Mouse (Mus musculus) embryonic fibroblast, embryonic 13.5 days (primary cell): ENCODE data around the gene S100a9. TPM values are rescaled to one million over a fixed set of nuclear protein-coding genes. Genes with fewer than 3 reads are reported as not detected.

Experiments
- H3K27ac ChIP-seq: 2 replicates; pipeline ENCODE4 v1.5.1; 2012; ENCODE audit warnings: low read length, control low read depth, inconsistent platforms; ENCODE audit not compliant: insufficient read depth
- H3K4me1 ChIP-seq: 2 replicates; pipeline ENCODE4 v1.6.1; 2011; ENCODE audit warnings: low read length; ENCODE audit not compliant: control insufficient read depth, insufficient read depth
- H3K4me3 ChIP-seq: 2 replicates; pipeline ENCODE4 v1.5.1; 2011; ENCODE audit warnings: mild to moderate bottlenecking, control low read depth, low read length; ENCODE audit not compliant: insufficient read depth
- CTCF ChIP-seq: IDR thresholded peaks from 2 replicates; pipeline ENCODE4 v1.5.1; 2011; ENCODE audit warnings: mild to moderate bottlenecking, control low read depth, low read length, moderate library complexity, borderline replicate concordance; ENCODE audit not compliant: insufficient read depth
- POLR2A ChIP-seq: IDR thresholded peaks from 2 replicates; pipeline ENCODE4 v1.6.1; 2011; ENCODE audit warnings: low read depth, mild to moderate bottlenecking, control low read depth, low read length, moderate library complexity
- polyA plus RNA-seq: library from polyadenylated mRNA; stranded (reverse); fragments of >200 nt; gene quantifications from 2 replicates; pipeline ENCODE4 v1.2.4, GENCODE M21; 2011; ENCODE audit warnings: low read depth; ENCODE audit not compliant: missing spikeins, insufficient read length

S100a9 gene
- polyA plus RNA-seq, 1 experiment: not detected

GRCm38 (mm10) chr3:90664219-90664618, 31.3 kb downstream of the S100a9 start:
- no peak overlapping the region for H3K4me3 ChIP-seq
- H3K27ac ChIP-seq: no peak overlapping the region
- no peaks in the 10 kb centered on the region for H3K4me1 ChIP-seq
- TF ChIP-seq CTCF (no peak), POLR2A (no peak)

DNA sequence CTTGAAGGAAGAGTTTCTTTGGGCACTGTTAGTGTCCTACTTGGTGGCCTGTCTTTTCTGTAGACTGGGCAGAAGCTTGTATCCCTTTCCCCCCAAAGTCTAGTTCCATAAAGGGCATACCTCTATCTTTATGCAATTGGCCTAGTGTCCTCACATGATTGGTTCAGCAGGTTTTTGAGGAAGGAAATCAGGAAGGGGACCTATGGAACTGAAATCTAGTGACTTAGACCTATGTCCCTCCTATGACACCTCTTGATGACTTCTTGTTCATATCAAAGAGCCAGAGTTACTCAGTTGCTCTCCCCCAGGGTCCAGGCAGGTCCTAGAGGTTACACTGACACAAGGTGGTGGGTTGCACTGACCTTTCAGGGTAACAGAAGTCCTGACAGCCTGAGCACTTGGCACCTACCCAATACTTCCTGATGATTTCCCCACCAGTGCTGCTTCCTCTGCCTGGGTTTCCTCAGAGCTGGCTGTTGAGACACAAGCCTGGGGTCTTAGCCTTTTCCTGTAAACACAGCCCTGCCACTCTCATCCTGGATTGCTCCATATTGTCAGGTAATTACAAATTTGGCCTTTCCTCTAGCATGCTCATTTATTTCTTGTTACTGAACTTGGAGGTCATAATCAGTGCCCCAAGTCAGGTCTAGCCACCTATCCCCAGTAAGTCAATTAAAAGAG, 36.0 kb downstream of the S100a9 start:
- Histone ChIP-seq H3K4me3 (no peak overlapping the region), H3K4me1 (0 out of 2 replicates have a peak, but pooled peaks cover 6% of the 10 kb centered on the region), H3K27ac (no peak overlapping the region)
- TF ChIP-seq CTCF (no peak), POLR2A (no peak)

DNA sequence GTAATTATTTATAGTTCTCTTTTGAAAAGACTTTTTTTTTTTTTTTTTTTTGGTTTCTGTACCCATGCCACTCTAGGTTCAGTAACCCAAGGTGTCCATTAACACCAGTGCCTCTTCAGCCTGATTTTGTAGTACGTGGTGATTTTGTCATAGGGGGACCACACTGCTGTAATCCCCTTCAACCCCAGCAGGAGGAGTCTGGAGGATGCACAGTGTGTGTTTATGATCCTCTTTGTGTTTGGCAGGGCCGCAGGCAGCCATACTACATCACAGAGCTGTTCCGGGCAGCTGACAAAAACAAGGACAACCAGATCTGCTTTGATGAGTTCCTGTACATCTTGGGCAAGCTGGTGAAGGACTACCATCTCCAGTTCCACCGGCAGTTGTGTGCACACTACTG, 38.1 kb downstream of the S100a9 start:
- Histone ChIP-seq H3K4me1 (peaks cover 9% of the 10 kb centered on the region; the same call in 1 of the 2 replicates), H3K4me3 (no peak overlapping the region), H3K27ac (no peak overlapping the region)
- TF ChIP-seq POLR2A (no peak), CTCF (no peak)

- Histone ChIP-seq H3K4me1 (peaks cover 5% of the 10 kb centered on the region; the same call in 1 of the 2 replicates), H3K4me3 (no peak within 1 kb of the TSS), H3K27ac (no peak within 1 kb of the TSS)
- no peak for TF ChIP-seq POLR2A
- TF ChIP-seq CTCF: no peak
Measured at GRCm38 (mm10) chr3:90653717-90654116, 41.8 kb downstream of the S100a9 start, which contains the start of gene S100a7a. S100a7a (plus strand) TSS chr3:90654017.

DNA sequence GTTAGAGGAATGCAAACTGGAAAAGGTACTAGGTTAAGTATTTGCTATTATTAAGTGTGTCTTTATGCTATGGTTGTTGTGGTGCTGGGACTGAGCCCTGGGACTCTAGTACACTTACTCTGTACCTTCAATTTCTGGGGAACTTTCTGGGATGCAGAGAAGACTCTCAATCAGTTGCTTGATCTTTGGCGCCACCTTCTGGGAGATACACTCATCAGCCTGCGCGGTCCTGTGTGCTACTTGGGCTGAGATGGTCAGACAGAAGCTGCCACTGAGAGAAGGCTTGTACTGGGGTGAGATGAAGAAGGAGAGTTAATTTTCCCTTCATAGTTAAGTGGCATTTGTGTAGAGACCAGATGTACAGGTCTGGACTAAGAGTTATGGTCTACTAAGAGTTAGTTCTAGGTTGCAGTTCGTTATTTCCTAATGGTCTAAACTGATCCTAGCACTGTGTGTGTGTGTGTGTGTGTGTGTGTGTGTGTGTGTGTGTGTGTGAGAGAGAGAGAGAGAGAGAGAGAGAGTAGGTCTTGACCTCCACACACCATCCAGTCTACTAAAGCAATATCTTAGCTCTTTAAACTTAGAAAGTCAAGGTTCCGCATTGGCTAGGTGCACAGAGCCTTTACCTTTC, 42.5 kb downstream of the S100a9 start:
- TF ChIP-seq POLR2A (no peak), CTCF (peak; percentile 62; the same call in 1 of the 2 replicates)

GRCm38 (mm10) chr3:90649832-90650231, 45.7 kb downstream of the S100a9 start:
- no peak overlapping the region for H3K27ac ChIP-seq
- H3K4me1 ChIP-seq: peaks cover 3% of the 10 kb centered on the region; the same call in 1 of the 2 replicates
- H3K4me3 ChIP-seq: no peak overlapping the region
- TF ChIP-seq CTCF (no peak), POLR2A (no peak)

More for the DNA sequence above, 42.5 kb downstream of the S100a9 start:
- Histone ChIP-seq H3K4me1 (peaks cover 3% of the 10 kb centered on the region; the same call in 1 of the 2 replicates), H3K27ac (no peak overlapping the region), H3K4me3 (no peak overlapping the region)

DNA sequence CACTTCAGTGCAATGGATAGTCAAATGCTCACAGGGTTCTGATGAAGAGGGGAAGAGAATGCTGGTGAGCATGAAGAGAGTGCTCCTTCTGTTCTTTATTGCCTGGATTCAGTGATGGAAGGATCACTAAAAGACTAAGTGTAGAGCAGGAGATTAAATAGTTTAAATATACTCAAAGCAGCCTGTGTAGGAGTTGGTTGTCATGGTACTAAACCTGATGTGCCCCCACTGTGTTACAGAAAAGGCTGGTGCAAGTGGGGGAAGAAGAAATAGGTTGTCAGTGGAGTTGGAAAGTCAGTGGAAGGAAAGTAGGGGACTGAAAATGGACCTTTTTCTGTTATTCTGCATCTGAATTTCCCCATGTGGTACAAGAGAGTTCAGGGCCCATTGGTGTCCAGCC, 46.5 kb downstream of the S100a9 start:
- TF ChIP-seq POLR2A: no peak
- TF ChIP-seq CTCF: no peak
- Histone ChIP-seq H3K4me3 (no peak overlapping the region), H3K27ac (no peak overlapping the region), H3K4me1 (peaks cover 3% of the 10 kb centered on the region; the same call in 1 of the 2 replicates)

DNA sequence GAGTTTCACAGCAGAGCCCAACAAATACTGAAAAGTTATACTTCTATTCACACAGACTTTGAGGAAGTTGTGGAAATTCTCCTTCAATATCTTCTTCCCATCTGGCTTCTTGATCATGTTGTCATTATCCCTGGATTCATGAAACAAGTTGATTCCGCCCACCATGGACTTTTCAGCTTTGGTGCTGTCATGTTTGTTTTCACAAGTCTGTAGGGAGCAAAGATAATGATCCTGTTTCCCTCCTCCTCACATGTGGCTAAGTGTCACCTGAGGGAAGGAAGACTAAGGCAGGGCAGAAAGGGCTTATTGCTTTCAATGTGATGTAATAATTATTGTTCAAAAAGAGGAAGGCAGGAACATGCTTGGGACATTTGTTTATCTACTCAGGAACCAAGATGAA, 48.2 kb downstream of the S100a9 start:
- H3K4me3 ChIP-seq: no peak overlapping the region
- H3K27ac ChIP-seq: no peak overlapping the region
- TF ChIP-seq POLR2A (no peak), CTCF (no peak)
- no peaks in the 10 kb centered on the region; the same call in 1 of the 2 replicates for H3K4me1 ChIP-seq

DNA sequence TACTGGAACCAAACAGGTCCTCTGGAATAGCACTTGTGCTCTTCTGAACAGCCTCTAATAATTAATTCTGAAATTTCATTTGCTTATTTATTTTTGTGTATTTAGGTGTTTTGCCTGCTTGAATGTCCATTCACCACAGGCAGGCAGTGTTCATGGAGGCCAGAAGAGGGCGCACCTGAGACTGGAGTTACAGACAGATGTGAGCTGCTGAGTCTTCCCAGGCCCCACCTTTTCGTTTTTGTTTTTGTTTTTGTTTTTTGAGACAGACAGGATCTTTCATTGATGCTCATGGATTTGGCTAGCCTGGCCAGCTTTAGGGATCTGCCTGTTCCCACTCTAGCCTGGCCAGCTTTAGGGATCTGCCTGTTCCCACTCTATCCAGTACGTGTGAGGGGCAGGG, 51.3 kb downstream of the S100a9 start:
- Histone ChIP-seq H3K4me3 (no peak overlapping the region), H3K27ac (no peak overlapping the region), H3K4me1 (no peaks in the 10 kb centered on the region; the same call in 1 of the 2 replicates)
- TF ChIP-seq POLR2A (no peak), CTCF (peak; percentile 67; the same call in 1 of the 2 replicates)

Other genes with a start within 250 kb of the S100a9 start
- 0.18 TPM in 1 of 2 replicates, not detected in the other for gene Npr1, start 229.9 kb downstream of the S100a9 start, polyA plus RNA-seq
- 82.1 and 97.0 TPM in 2 replicates for gene Ilf2, start 219.6 kb downstream of the S100a9 start, polyA plus RNA-seq
- 87.6 and 102 TPM in 2 replicates for gene Snapin, start 204.7 kb downstream of the S100a9 start, polyA plus RNA-seq
- 92.9 and 111 TPM in 2 replicates for gene Chtop, start 186.2 kb downstream of the S100a9 start, polyA plus RNA-seq
- 27.6 and 37.9 TPM in 2 replicates for gene S100a1, start 181.3 kb downstream of the S100a9 start, polyA plus RNA-seq
- gene S100a13, start 181.3 kb downstream of the S100a9 start, polyA plus RNA-seq: 38.7 and 60.4 TPM in 2 replicates
- not detected in 2 replicates for gene S100a14, start 168.9 kb downstream of the S100a9 start, polyA plus RNA-seq
- gene S100a16, start 158.5 kb downstream of the S100a9 start, polyA plus RNA-seq: 40.2 and 49.1 TPM in 2 replicates
- 1.7 TPM in 1 of 2 replicates, not detected in the other for gene S100a3, start 135.1 kb downstream of the S100a9 start, polyA plus RNA-seq
- not detected in 2 replicates for gene S100a2, start 105.5 kb downstream of the S100a9 start, polyA plus RNA-seq
- 3.5 TPM in 1 of 2 replicates, not detected in the other for gene Gm42674, start 93.8 kb downstream of the S100a9 start, polyA plus RNA-seq
- 454 and 1,115 TPM in 2 replicates for gene S100a4, start 92.0 kb downstream of the S100a9 start, polyA plus RNA-seq
- gene S100a5, start 87.2 kb downstream of the S100a9 start, polyA plus RNA-seq: not detected in 2 replicates
- gene S100a6, start 82.8 kb downstream of the S100a9 start, polyA plus RNA-seq: 3,458 and 7,173 TPM in 2 replicates
- gene S100a7a, start 41.7 kb downstream of the S100a9 start, polyA plus RNA-seq: 1.9 and 2.2 TPM in 2 replicates
- not detected in 2 replicates for gene S100a8, start 26.7 kb downstream of the S100a9 start, polyA plus RNA-seq
- gene Pglyrp4, start 31.2 kb upstream of the S100a9 start, polyA plus RNA-seq: not detected in 2 replicates
- not detected in 2 replicates for gene Gm5849, start 82.2 kb upstream of the S100a9 start, polyA plus RNA-seq